Mouse (Mus musculus) adrenal gland, adult 18-20 months (tissue): ENCODE data around the gene Flii. TPM values are rescaled to one million over a fixed set of nuclear protein-coding genes. Genes with fewer than 3 reads are reported as not detected.
A peak's percentile ranks its signal among the peaks of the same experiment; 100 is the strongest.

Source experiments
- DNase-seq, 2 experiments: peaks; one replicate each; pipeline ENCODE4 v3.0.0; 2021 to 2022; ENCODE audit warnings: low spot score in 2 of 2
- total RNA-seq, 2 experiments: library from RNA; stranded (reverse); gene quantifications; 1 replicate in 1 of 2; 2 replicates in 1 of 2; pipeline ENCODE4 v1.2.3; 2021

Gene Flii
- total RNA-seq, 2 experiments from 2014 or later: 145 to 174 TPM

DNA sequence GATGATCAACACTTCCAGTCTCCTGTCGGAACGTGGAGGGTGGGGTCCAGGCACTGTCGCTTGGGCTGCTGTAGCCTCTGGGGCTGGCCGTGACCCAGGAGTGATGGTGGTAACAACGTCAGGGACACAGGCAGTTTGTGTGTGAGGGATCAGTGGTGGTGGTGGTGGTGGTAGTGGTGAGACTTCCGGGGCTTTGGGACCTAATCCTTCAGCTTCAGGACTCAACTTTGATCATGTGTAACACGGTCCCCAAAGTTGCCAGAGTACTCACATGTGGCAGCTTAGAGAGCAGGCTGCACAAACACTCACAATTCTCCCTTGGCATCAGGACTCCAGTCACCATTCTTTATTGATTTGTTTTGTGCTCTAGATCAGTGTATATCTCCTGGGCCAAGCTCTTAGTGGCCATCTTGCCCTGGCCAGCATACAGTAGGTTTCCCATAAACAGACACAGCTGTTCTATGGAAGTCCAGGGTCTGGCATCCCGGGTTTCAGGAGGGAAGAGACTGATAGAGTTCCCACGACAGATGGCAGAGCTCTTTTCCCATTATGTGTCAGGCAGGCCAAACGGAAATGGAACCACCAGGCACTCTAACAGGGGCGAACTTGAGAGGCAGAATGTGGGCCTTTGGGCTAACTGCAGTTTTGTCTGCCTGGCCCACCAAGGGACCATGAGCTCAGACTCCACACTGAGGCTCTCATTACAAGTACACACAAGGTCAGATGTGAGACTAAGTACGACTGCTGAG lies 503 bp upstream of the Flii start:
- no peak for DNase-seq

DNA sequence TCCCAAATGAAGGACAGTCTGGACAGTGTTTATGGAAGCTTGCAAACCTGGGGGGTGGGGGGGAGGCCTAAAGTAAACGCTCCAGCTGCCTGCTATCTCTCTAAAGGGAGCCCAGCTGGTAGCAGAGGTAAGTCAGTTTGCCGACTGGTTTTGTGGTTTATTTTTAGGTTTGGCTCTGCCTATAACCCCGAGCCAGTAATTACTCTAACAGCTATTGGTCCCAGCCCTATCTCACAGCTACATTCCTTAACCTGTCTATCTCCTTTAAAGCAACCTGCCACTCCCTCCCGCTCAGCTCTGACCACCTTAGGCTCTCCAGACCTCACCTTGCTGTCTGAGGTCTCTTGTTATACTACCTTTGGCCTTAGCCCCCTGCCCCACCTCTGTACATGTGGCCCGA lies 7.8 kb downstream of the Flii start:
- no peak for DNase-seq

DNA sequence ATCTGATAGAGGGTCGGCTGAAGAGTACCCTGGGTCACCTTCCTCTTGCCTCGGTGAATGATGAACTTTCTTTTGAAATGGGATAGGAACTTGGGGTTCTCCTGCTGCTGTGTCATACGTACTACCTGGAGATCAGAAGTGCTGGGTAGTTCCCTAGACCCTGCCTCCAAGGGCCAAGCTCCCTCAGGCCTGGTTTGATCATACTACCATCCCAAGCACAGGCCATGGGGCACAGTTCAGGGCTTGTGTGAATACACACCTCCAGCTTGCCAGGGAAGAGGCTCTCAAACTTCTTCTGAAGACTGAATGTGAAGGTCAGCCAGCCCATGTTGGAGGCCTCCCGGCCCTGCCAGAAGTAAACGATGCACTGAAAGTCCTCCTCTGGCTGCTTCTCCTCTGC lies 11.2 kb downstream of the Flii start:
- DNase-seq: no peak

DNA sequence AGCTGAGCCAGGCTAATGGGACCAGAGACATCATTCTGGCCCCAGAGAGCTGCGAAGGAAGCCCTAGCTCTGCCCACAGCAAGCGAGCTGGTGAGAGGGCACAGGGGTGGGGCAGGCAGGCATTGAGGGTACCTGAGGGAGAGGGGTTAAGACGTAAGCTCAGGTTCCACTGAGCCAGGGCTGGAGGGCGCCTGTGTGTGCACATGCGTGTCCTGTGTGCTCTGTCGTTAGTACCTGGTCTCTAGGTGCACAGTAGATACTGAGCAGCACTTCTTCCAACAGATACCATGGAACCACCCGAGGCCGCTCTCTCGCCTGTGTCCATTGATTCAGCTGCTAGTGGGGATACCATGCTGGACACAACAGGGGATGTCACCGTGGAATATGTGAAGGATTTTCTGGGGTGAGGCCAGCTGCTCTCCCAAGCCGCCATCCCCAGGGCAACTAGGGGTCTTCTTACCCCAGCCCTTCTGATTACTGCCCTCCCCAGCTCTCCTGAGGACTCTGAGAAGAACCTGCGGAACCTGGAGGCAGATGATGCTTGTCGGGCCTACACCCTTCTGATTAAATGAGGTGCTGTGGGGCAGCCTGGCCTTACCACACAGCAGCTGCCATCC lies 14.3 kb downstream of the Flii start:
- no peak for DNase-seq

DNA sequence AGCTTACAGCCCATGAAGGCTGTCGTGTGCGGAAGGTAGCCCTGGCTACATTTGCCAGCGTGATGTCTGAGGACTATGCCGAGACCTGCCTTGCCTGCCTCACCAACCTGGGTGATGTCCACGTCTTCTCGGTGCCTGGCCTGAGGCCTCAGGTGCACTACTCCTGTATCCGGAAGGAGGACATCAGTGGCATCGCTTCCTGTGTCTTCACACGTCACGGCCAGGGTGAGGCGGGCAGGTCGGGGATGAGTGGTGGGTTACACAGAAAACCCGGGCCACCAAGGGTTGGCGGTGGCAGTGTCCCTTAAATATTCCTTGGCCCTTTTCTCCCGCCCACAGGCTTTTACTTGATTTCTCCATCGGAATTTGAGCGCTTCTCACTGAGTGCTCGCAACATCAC lies 15.0 kb downstream of the Flii start:
- DNase-seq: peak in 1 of 2 experiments; percentile 18

DNA sequence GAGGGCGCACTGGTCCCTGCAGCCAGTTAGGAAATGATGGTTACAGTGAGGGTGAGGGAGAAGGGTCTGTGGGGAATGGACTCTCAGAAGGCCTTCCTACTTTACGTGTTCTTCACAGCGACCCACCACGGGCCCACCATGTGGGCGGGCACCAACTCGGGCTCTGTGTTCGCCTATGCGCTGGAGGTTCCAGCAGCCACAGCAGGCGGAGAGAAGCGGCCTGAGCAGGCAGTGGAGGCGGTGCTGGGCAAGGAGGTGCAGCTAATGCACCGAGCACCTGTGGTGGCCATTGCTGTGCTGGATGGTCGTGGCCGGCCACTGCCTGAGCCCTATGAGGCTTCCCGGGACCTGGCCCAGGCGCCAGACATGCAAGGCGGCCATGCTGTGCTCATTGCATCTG lies 15.8 kb downstream of the Flii start:
- peak in 1 of 2 experiments; percentile 18 for DNase-seq

DNA sequence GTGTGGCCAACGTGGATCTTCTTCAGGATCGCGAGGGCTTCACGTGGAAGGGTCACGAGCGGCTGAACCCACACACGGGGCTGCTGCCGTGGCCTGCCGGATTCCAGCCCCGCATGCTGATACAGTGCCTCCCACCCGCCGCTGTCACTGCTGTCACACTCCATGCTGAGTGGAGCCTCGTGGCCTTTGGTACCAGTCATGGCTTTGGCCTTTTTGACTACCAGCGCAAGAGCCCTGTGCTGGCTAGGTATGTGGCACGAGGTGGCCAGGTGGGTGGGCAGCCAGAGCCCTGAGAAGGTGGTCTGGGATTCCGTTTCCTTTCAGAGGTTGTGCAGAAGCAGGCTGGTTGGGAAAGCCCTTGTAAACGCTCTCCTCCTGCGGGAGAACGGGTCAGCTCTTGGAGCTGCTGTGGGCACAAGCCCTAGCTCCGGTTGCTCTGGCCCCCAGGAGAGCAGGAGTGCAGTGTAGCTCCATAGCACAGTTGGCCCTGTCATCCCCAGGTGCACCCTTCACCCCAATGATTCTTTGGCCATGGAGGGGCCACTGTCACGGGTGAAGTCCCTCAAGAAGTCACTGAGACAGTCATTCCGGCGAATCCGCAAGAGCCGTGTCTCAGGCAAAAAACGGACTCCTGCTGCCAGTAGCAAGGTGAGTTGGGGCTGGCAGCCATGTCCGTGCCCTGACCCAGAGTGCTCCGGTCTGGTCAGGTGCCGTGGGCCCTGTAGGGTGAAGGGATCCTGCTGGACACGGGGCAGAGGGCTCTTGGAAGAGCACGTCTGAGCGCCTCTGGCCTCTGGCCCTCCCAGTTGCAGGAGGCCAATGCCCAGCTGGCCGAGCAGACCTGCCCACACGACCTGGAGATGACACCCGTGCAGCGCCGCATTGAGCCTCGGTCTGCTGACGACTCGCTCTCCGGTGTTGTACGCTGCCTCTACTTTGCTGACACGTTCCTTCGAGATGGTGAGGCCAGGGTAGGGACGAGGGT lies 17.3 kb downstream of the Flii start:
- DNase-seq: no peak

DNA sequence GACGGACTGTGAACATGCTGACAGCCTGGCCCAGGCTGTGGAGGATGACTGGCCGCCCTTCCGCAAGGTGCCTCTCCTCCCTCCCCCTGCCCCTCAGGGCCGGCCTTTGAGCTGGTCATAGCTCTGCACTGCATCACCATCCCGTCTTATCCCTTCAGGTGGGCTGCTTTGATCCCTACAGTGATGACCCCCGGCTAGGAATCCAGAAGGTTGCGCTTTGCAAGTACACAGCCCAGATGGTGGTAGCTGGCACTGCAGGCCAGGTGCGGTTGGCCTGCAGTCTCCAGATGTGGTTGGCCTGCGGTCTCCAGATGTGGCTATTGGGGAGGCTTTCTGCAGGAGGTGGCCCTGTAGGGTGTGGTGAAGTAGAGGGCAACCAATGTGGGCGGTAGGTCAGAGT lies 18.4 kb downstream of the Flii start:
- DNase-seq: peak in 1 of 2 experiments; percentile 19

DNA sequence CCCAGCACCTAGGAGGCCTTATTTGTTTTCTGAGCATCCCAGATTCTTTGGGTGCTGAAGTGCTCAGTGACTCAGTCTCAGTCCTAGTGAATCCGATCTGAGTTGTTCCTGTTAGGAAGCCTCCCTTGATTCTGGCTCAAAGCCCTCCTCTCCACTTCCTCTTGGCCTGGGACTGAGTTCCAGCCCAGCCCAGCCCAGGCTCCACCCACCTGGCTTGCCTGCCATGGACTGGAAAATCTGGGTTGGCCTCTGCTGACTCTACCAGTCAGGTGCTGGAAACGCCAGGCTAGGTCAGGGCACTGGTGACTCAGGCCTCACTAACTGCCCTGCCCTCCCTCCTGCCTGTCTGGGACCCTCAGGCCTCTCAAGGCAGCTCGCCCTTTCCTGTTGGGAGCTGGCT lies 19.4 kb downstream of the Flii start:
- peak; percentile 70 to 71 for DNase-seq

DNA sequence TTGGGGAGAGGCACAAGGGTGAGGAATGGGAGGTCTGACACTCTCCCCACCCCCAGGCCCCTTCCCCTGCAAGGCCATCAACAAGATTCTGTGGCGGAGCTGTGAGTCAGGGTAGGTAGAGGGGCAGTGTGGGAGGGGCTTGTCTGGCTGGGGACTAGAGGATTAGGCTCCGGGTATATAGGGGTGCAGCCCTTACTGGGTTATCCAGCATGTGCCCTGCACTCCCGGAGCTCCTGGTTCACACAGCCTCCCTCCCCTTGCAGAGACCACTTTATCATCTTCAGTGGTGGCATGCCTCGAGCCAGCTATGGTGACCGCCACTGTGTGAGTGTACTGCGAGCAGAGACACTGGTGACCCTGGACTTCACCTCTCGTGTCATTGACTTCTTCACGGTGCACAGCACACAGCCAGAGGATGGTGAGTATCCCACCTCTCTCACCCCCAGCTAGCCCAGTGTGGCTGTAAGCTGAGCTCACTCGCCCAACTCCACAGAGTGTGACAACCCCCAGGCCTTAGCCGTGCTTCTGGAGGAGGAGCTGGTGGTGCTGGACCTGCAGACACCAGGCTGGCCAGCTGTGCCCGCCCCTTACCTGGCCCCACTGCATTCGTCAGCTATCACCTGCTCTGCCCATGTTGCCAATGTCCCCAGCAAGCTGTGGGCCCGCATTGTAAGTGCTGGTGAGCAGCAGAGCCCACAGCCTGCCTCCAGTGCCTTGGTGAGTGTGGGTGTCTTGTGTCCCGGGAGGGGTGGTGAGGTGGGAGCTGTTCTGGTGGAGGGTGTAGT lies 20.2 kb downstream of the Flii start:
- DNase-seq: peak in 1 of 2 experiments; percentile 18

DNA sequence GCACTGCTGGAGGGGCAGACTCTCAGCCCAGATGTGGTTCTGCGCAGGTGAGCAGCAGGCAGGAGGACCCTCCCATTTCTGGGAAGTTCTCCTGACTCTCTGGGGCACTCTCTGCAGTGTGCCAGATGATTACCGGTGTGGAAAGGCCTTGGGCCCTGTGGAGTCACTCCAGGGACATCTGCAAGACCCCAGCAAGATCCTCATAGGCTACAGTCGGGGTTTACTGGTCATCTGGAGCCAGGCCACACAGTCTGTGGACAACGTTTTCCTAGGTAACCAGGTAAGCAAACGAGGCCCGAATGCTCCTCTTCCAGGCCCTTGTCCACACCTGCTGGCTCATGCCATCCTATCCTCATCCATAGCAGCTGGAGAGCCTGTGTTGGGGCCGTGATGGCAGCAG lies 21.0 kb downstream of the Flii start:
- DNase-seq: no peak

DNA sequence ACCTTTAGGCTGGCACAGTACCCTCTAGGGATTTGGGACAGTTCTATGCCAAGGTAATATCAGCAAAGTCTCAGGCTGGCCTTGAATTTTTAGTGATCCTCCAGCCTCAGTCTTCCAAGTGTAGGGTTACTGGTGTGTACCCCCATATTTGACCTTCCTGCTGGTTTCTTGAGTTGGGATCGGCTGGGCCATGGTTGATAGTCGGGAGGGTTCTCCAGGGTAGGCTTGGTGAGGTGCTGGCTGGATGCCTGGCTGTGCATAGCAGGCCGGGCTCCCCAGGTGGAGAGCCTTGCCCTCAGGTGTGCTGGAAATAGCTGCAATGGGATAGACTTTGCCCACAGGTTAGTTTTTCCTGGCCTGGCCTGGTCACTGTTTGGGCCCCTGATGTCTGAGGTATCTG lies 21.8 kb downstream of the Flii start:
- DNase-seq: no peak

DNA sequence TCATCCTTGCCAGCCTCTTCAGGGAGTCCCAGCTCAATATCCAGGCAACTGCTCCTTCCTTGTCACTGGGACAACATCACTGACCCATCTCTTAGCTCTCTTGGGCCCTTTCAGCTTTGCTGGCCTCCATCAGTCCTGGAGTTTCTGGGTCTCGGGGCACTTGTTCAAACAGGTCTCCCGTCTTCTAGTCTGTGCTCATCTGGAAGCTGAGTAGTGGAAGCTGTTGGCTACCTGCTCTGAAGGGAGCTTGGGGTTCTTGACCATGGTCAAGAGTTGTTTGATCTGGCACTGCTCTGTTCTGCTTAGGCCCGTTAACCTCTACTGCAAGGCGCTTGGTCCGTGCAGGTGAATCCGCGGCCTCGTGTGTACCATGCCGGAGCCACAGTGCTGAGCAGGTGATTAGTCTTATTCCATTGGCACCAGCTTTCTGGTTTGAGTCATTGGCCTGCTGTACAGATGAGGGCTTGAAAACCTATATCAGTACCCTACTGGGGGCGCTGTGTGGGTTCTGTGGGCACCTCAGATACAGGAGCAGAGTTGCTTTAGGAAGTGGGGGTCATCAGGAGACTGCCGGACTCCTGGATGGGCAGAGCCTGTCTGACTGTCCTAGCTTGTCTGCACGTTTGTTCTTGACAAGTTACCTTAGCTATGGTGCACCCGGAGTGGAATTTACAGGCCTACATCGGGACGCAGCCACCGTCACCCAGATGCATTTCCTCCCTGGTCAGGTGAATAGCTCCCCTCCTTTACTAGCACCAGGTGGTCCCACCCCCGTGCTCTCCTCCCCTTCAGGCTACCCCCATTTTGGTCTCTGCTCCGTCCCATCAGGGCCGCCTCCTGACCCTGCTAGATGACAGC lies 22.8 kb downstream of the Flii start:
- DNase-seq: no peak

DNA sequence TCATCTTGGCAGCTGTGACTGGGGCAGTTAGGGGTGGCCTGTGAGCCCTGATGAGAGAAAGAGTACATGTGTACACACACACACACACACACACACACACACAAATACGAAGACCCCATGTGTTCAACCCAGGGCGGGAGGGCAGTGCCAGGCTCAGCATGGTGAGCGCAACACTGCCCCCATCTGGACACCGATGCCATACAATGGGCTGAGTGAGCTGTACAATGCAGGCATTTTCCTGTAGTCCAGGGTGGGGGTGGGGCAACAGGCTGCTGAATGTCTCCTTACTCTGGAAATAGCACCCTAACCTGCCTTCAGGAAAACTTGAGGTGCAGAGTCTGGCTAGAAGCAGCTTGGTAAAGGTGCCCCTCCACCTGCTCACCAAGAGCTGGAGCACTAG lies 23.9 kb downstream of the Flii start:
- DNase-seq: peak; percentile 53 to 66

DNA sequence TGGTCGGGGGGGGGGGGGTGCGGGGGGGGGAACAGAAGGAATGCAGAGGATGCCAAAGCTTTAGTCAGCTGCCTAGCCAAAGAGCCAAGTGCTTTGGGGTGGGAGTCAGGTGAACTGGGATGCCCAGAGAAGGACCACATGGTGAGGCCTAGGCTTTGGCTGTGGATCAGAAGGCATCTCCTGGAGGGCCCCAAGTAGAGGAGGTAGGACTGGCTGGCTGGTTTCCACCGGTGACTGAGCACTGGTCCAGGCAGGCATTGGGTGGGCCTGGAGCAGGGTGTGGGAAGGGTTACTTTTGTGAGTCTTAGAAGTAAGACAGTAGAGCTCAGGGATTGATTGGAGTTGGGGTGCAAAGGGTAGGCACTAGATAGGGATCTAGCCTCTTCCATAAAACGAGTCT lies 25.5 kb downstream of the Flii start:
- no peak for DNase-seq

DNA sequence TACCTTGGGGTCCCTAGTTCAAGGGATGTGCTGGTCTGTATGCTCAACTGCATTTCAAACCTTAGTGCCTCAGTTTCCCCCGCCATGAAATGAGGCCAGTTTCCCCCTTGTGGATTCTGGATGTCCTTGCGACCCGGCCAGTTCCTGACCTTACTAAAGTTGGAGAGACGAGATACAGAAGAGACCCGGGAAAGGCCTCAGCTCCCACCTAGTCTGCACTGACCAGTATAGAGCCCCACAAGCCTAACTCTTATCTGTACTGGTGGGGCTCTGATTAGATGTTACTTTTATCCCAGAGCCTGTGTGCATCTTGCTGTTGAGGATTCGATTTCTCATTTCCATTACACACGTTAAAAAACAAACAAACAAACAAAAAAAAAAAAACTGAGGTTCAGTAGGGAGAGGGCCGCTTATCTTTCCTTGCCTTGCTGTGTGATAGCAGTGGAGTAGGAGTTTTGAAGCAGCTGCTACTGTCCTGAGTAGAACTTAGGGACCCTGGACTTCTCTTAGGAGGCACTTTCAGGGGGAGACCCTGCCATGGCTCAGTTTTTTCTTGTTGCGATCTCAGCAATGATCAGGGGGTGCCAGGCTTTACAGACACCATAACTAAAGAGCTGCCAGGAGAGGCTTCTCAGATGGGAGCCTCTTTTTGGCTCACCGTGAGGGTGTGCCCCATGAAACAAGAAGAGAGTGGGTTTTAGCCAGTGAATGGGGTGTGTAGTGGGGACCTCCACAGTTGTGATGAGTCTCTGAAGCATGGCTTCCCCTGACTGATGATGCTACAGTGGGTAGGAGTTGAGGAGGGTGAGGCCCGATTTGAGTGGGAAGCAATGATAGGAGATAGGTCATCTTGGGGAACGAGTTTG lies 26.5 kb downstream of the Flii start:
- DNase-seq: no peak

DNA sequence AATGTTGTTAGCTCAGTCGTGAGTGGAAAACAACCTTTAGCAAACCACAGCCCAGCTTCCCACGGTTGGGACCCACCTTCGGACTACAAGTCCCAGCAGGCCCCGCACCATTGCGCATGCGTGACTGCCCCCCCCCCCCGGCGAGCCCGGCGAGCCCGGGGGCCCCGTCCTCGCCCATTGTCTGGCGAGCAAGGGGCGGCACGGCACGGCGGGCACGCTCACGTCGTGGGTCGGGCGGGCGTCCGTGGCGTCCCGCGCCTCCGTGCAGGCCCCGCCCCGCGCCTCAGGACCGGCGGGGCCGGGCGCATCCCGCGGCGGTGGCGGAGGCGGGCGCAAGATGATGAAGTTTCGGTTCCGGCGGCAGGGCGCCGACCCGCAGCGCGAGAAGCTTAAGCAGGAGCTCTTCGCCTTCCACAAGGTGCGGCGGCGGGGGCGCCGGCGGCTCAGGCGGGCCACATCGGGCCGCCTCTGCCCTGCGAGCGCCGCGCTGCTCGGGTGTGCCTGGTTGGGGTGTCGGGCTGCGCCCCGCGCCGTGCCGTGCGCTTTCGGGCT lies 27.5 kb downstream of the Flii start, which contains the start of gene Llgl1:
Gene Llgl1 (plus strand): TSS at position 200 of the 552 bp plus-strand sequence.
- DNase-seq: peak; percentile 77 to 80

DNA sequence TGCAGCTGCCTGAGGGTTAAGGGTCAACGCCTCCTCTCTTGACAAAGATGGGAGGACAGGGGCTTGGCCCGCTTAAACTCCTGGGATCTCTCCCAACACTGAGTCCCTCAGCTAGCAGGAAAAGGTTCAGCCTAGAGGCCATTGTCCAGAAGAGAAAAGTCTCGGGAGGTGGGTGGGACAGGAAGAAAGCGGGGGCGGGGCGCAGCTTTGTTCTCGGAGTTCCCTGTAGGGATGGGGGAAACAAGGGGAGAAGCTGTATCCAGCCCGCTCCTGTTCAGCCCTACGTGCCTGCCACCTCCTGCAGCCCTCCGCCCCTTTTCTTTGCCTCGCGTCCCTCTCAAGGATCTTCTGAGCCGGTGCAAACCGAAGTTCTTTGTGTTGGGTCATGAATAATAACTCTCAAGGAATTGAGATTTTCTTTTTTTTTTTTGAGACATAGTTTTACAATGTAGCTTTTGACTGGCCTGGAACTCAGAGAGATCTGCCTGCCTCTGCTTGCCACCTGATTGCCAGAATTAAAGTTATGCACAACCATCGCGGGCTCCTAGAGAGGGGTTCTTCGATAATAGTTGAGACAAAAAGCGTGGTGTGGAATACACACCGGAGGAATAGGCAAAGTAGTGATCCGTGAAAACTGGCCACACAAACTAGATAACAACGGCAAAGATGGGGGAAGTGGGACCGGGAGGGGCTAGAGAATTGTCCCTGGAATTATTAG lies 28.1 kb downstream of the Flii start:
- DNase-seq: peak; percentile 57 to 58
